Mouse (Mus musculus): ENCODE measurements at regions not wholly inside any gene's neighbourhood (a gene's known extent, or its start where the extent isn't known, plus 50 kb on each side); places are given as distances from the start of the nearest gene placed in this dataset.

GRCm38 (mm10) chr6:8831204-8831603 is 52.9 kb upstream of the Ica1 start:
- Histone ChIP-seq H3K4me1 (ENCODE audit: control insufficient read depth, insufficient read depth, low read length) (no peaks in the 10 kb centered on the region), H3K27me3 (replicated peaks; ENCODE audit: control insufficient read depth, insufficient read depth, low read length) (no peaks in the 10 kb centered on the region), H3K36me3 (ENCODE audit: control insufficient read depth, insufficient read depth, low read length) (no peaks in the 10 kb centered on the region), H3K9me3 (replicated peaks; ENCODE audit: control insufficient read depth, low read length) (no peaks in the 10 kb centered on the region), H3K4me3 (ENCODE audit: low read depth, low read length) (no peak overlapping the region), H3K4me2 (ENCODE audit: low read length) (no peak overlapping the region), H3K27ac (ENCODE audit: low read depth, low read length) (no peak overlapping the region), H3K9ac (ENCODE audit: low read length) (no peak overlapping the region)
- peak; percentile 82 for ATAC-seq
- peak; percentile 84 for DNase-seq (ENCODE audit: low spot score)
- WGBS: 31% methylated on average over 2 of the region's 2 CpGs

- H3K9me3 ChIP-seq (replicated peaks; ENCODE audit: control insufficient read depth, low read length): no peaks in the 10 kb centered on the region
- H3K27ac ChIP-seq (ENCODE audit: low read depth, low read length): no peak overlapping the region
- H3K4me2 ChIP-seq (ENCODE audit: low read length): no peak overlapping the region
- H3K9ac ChIP-seq (ENCODE audit: low read length): no peak overlapping the region
- no peak for ATAC-seq
- H3K4me1 ChIP-seq (ENCODE audit: control insufficient read depth, insufficient read depth, low read length): no peaks in the 10 kb centered on the region
- H3K4me3 ChIP-seq (ENCODE audit: low read depth, low read length): no peak overlapping the region
- H3K36me3 ChIP-seq (ENCODE audit: control insufficient read depth, insufficient read depth, low read length): no peaks in the 10 kb centered on the region
- WGBS: 79% methylated on average over 1 of the region's 1 CpGs
- H3K27me3 ChIP-seq (replicated peaks; ENCODE audit: control insufficient read depth, insufficient read depth, low read length): no peaks in the 10 kb centered on the region
- DNase-seq (ENCODE audit: low spot score): no peak
Measured at GRCm38 (mm10) chr6:8832924-8833323, 54.6 kb upstream of the Ica1 start.

- no peak for DNase-seq (ENCODE audit: low spot score)
- H3K27me3 ChIP-seq (replicated peaks; ENCODE audit: control insufficient read depth, insufficient read depth, low read length): no peaks in the 10 kb centered on the region
- no peak for ATAC-seq
- H3K36me3 ChIP-seq (ENCODE audit: control insufficient read depth, insufficient read depth, low read length): no peaks in the 10 kb centered on the region
- no peak overlapping the region for H3K27ac ChIP-seq (ENCODE audit: low read depth, low read length)
- WGBS: 89% methylated on average over 5 of the region's 5 CpGs
- H3K4me2 ChIP-seq (ENCODE audit: low read length): no peak overlapping the region
- no peak overlapping the region for H3K4me3 ChIP-seq (ENCODE audit: low read depth, low read length)
- no peaks in the 10 kb centered on the region for H3K9me3 ChIP-seq (replicated peaks; ENCODE audit: control insufficient read depth, low read length)
- H3K9ac ChIP-seq (ENCODE audit: low read length): no peak overlapping the region
- no peaks in the 10 kb centered on the region for H3K4me1 ChIP-seq (ENCODE audit: control insufficient read depth, insufficient read depth, low read length)
Measured at GRCm38 (mm10) chr6:8853657-8854056, 75.4 kb upstream of the Ica1 start.

GRCm38 (mm10) chr6:8860581-8860980 is 82.3 kb upstream of the Ica1 start:
- no peaks in the 10 kb centered on the region for H3K9me3 ChIP-seq (replicated peaks; ENCODE audit: control insufficient read depth, low read length)
- DNase-seq (ENCODE audit: low spot score) (no peak), ATAC-seq (no peak)
- H3K27ac ChIP-seq (ENCODE audit: low read depth, low read length): no peak overlapping the region
- no peak overlapping the region for H3K4me3 ChIP-seq (ENCODE audit: low read depth, low read length)
- no peaks in the 10 kb centered on the region for H3K4me1 ChIP-seq (ENCODE audit: control insufficient read depth, insufficient read depth, low read length)
- no peaks in the 10 kb centered on the region for H3K27me3 ChIP-seq (replicated peaks; ENCODE audit: control insufficient read depth, insufficient read depth, low read length)
- no peaks in the 10 kb centered on the region for H3K36me3 ChIP-seq (ENCODE audit: control insufficient read depth, insufficient read depth, low read length)
- no peak overlapping the region for H3K4me2 ChIP-seq (ENCODE audit: low read length)
- H3K9ac ChIP-seq (ENCODE audit: low read length): no peak overlapping the region
- 71% methylated on average over 2 of the region's 2 CpGs for WGBS

- H3K4me1 ChIP-seq (ENCODE audit: control insufficient read depth, insufficient read depth, low read length): no peaks in the 10 kb centered on the region
- H3K4me3 ChIP-seq (ENCODE audit: low read depth, low read length): no peak overlapping the region
- peak; percentile 77 for ATAC-seq
- no peak overlapping the region for H3K27ac ChIP-seq (ENCODE audit: low read depth, low read length)
- WGBS: 39% methylated on average over 8 of the region's 8 CpGs
- no peak overlapping the region for H3K4me2 ChIP-seq (ENCODE audit: low read length)
- H3K9me3 ChIP-seq (replicated peaks; ENCODE audit: control insufficient read depth, low read length): no peaks in the 10 kb centered on the region
- H3K9ac ChIP-seq (ENCODE audit: low read length): no peak overlapping the region
- no peaks in the 10 kb centered on the region for H3K27me3 ChIP-seq (replicated peaks; ENCODE audit: control insufficient read depth, insufficient read depth, low read length)
- DNase-seq (ENCODE audit: low spot score): peak; percentile 66
- H3K36me3 ChIP-seq (ENCODE audit: control insufficient read depth, insufficient read depth, low read length): no peaks in the 10 kb centered on the region
Measured at GRCm38 (mm10) chr6:8863843-8864620, 84.2 kb upstream of the Nxph1 start.

GRCm38 (mm10) chr6:8877373-8878070 is 70.7 kb upstream of the Nxph1 start:
- Histone ChIP-seq H3K27ac (ENCODE audit: low read depth, low read length) (peak overlapping the region; percentile 5; the same call in 1 of the 2 replicates), H3K4me3 (ENCODE audit: low read depth, low read length) (no peak overlapping the region), H3K9me3 (replicated peaks; ENCODE audit: control insufficient read depth, low read length) (no peaks in the 10 kb centered on the region), H3K4me1 (ENCODE audit: control insufficient read depth, insufficient read depth, low read length) (no peaks in the 10 kb centered on the region), H3K9ac (ENCODE audit: low read length) (no peak overlapping the region), H3K36me3 (ENCODE audit: control insufficient read depth, insufficient read depth, low read length) (no peaks in the 10 kb centered on the region), H3K27me3 (replicated peaks; ENCODE audit: control insufficient read depth, insufficient read depth, low read length) (no peaks in the 10 kb centered on the region), H3K4me2 (ENCODE audit: low read length) (peak overlapping the region; percentile 5; the same call in 1 of the 2 replicates)
- 41% methylated on average over 11 of the region's 11 CpGs for WGBS
- DNase-seq (ENCODE audit: low spot score) (peak; percentile 23), ATAC-seq (0 out of 2 replicates have a peak, but pooled peaks have one; percentile 37)

GRCm38 (mm10) chr6:8893665-8894064 is 54.6 kb upstream of the Nxph1 start:
- Histone ChIP-seq H3K9me3 (replicated peaks; ENCODE audit: control insufficient read depth, low read length) (no peaks in the 10 kb centered on the region), H3K27ac (ENCODE audit: low read depth, low read length) (no peak overlapping the region), H3K27me3 (replicated peaks; ENCODE audit: control insufficient read depth, insufficient read depth, low read length) (no peaks in the 10 kb centered on the region), H3K36me3 (ENCODE audit: control insufficient read depth, insufficient read depth, low read length) (no peaks in the 10 kb centered on the region), H3K4me3 (ENCODE audit: low read depth, low read length) (no peak overlapping the region), H3K4me1 (ENCODE audit: control insufficient read depth, insufficient read depth, low read length) (peaks cover 11% of the 10 kb centered on the region), H3K4me2 (ENCODE audit: low read length) (no peak overlapping the region), H3K9ac (ENCODE audit: low read length) (no peak overlapping the region)
- DNase-seq (ENCODE audit: low spot score) (no peak), ATAC-seq (no peak)
- WGBS: 76% methylated on average over 4 of the region's 4 CpGs

GRCm38 (mm10) chr6:8896097-8896496 is 52.1 kb upstream of the Nxph1 start:
- no peak for ATAC-seq
- no peaks in the 10 kb centered on the region for H3K9me3 ChIP-seq (replicated peaks; ENCODE audit: control insufficient read depth, low read length)
- 90% methylated on average over 4 of the region's 4 CpGs for WGBS

GRCm38 (mm10) chr6:8896822-8897221 is 51.4 kb upstream of the Nxph1 start:
- no peak overlapping the region for H3K4me3 ChIP-seq (ENCODE audit: low read depth, low read length)
- no peaks in the 10 kb centered on the region for H3K36me3 ChIP-seq (ENCODE audit: control insufficient read depth, insufficient read depth, low read length)
- H3K27ac ChIP-seq (ENCODE audit: low read depth, low read length): no peak overlapping the region
- no peak overlapping the region for H3K4me2 ChIP-seq (ENCODE audit: low read length)
- peak; percentile 30 for DNase-seq (ENCODE audit: low spot score)
- no peaks in the 10 kb centered on the region for H3K27me3 ChIP-seq (replicated peaks; ENCODE audit: control insufficient read depth, insufficient read depth, low read length)
- 17% methylated on average over 5 of the region's 5 CpGs for WGBS
- H3K9ac ChIP-seq (ENCODE audit: low read length): no peak overlapping the region
- peak; percentile 52; the same call in 1 of the 2 replicates for ATAC-seq
- H3K4me1 ChIP-seq (ENCODE audit: control insufficient read depth, insufficient read depth, low read length): peaks cover 17% of the 10 kb centered on the region
- H3K9me3 ChIP-seq (replicated peaks; ENCODE audit: control insufficient read depth, low read length): no peaks in the 10 kb centered on the region

More at GRCm38 (mm10) chr6:8896097-8896496, 52.1 kb upstream of the Nxph1 start:
- Histone ChIP-seq H3K36me3 (ENCODE audit: control insufficient read depth, insufficient read depth, low read length) (no peaks in the 10 kb centered on the region), H3K9ac (ENCODE audit: low read length) (no peak overlapping the region), H3K4me1 (ENCODE audit: control insufficient read depth, insufficient read depth, low read length) (peaks cover 17% of the 10 kb centered on the region), H3K27me3 (replicated peaks; ENCODE audit: control insufficient read depth, insufficient read depth, low read length) (no peaks in the 10 kb centered on the region), H3K4me3 (ENCODE audit: low read depth, low read length) (no peak overlapping the region), H3K27ac (ENCODE audit: low read depth, low read length) (0 out of 2 replicates have a peak overlapping the region, but pooled peaks have one; percentile 2), H3K4me2 (ENCODE audit: low read length) (no peak overlapping the region)
- DNase-seq (ENCODE audit: low spot score): no peak

Measured in forebrain, embryonic 14.5 days (tissue).